Mouse (Mus musculus) neural tube, embryonic 12.5 days (tissue): ENCODE data around the gene Mctp1. TPM values are rescaled to one million over a fixed set of nuclear protein-coding genes. Genes with fewer than 3 reads are reported as not detected.
A peak's percentile ranks its signal among the peaks of the same experiment; 100 is the strongest.

Experiments
- ATAC-seq: fragments of 200-750 bp; cut with Nextera tagmentation; 2 replicates; pipeline ENCODE4 v1.8.0; 2017; ENCODE audit warnings: low read depth, mild to moderate bottlenecking, moderate TSS enrichment, moderate library complexity; ENCODE audit not compliant: low FRiP score
- H3K27ac ChIP-seq: fragments of 300-500 bp; sonication (generic); 2 replicates; pipeline ENCODE4 v1.5.1; 2016
- H3K27me3 ChIP-seq: fragments of 300-500 bp; sonication (generic); replicated peaks from 2 replicates; pipeline ENCODE4 v1.6.1; 2016; ENCODE audit warnings: mild to moderate bottlenecking
- H3K36me3 ChIP-seq: fragments of 300-500 bp; sonication (generic); 2 replicates; pipeline ENCODE4 v1.6.1; 2016; ENCODE audit warnings: mild to moderate bottlenecking
- H3K4me1 ChIP-seq: fragments of 300-500 bp; sonication (generic); 2 replicates; pipeline ENCODE4 v1.6.1; 2016
- H3K4me2 ChIP-seq: fragments of 300-500 bp; sonication (generic); replicated peaks from 2 replicates; pipeline ENCODE4 v1.6.1; 2016; ENCODE audit warnings: mild to moderate bottlenecking
- H3K4me3 ChIP-seq: fragments of 300-500 bp; sonication (generic); 2 replicates; pipeline ENCODE4 v1.5.1; 2016
- H3K9ac ChIP-seq: fragments of 300-500 bp; sonication (generic); 2 replicates; pipeline ENCODE4 v1.6.1; 2016; ENCODE audit warnings: mild to moderate bottlenecking
- H3K9me3 ChIP-seq: fragments of 300-500 bp; sonication (generic); 2 replicates; pipeline ENCODE4 v1.6.1; 2016; ENCODE audit warnings: mild to moderate bottlenecking
- WGBS: fragments of 180-500 bp; shearing (Covaris S2); methylation state at CpG from one replicate; pipeline ENCODE4 v1.1.7; 2016; 5-methylcytosine and 5-hydroxymethylcytosine counted together
- polyA plus RNA-seq: library from polyadenylated mRNA; unstranded; fragments of >200 nt; fragmentation: Nextera tagmentation; extraction: Ambion mirVana; gene quantifications from 2 replicates; pipeline ENCODE4 v1.2.1, GENCODE M21; 2016

Mctp1 gene
- polyA plus RNA-seq, 1 experiment from 2014 or later = 0.39 TPM

DNA sequence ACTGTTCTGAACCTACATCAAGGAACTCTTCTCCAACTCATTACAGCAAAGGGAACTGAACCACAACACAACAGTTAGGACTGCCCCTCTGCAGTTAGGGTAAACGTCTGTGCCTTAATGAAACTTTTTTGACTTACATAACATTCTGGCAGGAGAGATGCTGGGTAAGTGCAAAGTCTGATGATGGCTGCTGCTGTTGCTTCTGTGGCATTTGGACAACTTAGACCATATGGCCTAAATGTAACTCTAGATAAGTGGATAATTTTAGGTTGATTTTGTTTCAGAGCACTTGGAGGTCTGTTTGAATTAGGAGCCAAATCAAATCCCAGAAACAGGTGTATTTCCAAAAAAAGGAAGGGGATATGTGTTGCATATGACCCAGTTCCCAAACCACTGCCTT lies 470.0 kb downstream of the Mctp1 start:
- H3K27me3 ChIP-seq = no peaks in the 10 kb centered on the region
- WGBS = 67% methylated on average over 1 of the region's 1 CpGs
- H3K9ac ChIP-seq = no peak overlapping the region
- H3K4me3 ChIP-seq = no peak overlapping the region
- no peaks in the 10 kb centered on the region for H3K9me3 ChIP-seq
- no peak overlapping the region for H3K27ac ChIP-seq
- H3K4me1 ChIP-seq = peaks cover 3% of the 10 kb centered on the region; the same call in 1 of the 2 replicates
- H3K36me3 ChIP-seq = no peaks in the 10 kb centered on the region
- no peak overlapping the region for H3K4me2 ChIP-seq
- no peak for ATAC-seq

DNA sequence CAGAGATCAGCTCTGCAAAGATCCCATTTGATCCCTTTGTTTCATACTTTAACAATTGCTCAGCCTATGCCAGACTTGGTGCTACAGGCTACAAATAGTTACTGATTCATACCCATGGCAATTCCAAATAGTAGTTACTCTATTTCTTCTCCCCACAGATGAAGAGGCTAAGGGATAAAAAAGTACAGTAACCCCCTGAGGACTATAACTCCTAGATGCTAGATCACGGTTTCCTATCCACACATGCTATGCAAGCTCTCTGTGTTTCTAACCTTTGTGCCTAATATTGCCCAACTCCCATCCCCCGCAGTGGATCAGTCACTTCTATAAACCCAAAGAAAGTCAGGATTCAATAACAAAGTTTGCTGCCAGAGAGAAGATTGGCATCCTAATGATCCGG lies 470.7 kb downstream of the Mctp1 start:
- 83% methylated on average over 3 of the region's 3 CpGs for WGBS
- Histone ChIP-seq H3K27me3 (no peaks in the 10 kb centered on the region), H3K4me1 (peaks cover 3% of the 10 kb centered on the region; the same call in 1 of the 2 replicates), H3K27ac (no peak overlapping the region), H3K9me3 (no peaks in the 10 kb centered on the region), H3K4me2 (no peak overlapping the region), H3K9ac (no peak overlapping the region), H3K36me3 (no peaks in the 10 kb centered on the region), H3K4me3 (no peak overlapping the region)
- no peak for ATAC-seq

DNA sequence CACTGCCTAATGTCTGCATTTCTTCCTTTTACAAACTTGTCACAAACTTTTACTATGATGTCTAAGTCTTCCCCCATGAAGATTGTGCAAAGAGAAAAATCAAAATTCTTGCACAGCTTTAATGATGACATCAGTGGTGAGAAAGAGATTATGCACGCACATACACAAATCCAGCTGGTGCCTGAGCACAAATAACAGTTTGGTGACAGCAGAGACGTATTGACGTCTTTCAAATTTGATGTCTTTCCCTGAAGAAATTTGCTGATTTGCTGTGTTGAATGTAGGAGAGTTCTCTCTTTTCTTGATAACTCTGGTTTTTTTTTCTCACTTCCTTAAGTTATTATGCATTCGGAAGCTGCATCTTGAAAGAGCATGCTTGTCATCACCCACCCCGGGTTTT lies 472.7 kb downstream of the Mctp1 start:
- no peaks in the 10 kb centered on the region for H3K9me3 ChIP-seq
- H3K27me3 ChIP-seq = no peaks in the 10 kb centered on the region
- no peak overlapping the region for H3K4me3 ChIP-seq
- H3K27ac ChIP-seq = no peak overlapping the region
- H3K4me2 ChIP-seq = no peak overlapping the region
- H3K4me1 ChIP-seq = peaks cover 3% of the 10 kb centered on the region; the same call in 1 of the 2 replicates
- H3K36me3 ChIP-seq = no peaks in the 10 kb centered on the region
- ATAC-seq = no peak
- WGBS = 51% methylated on average over 5 of the region's 5 CpGs
- no peak overlapping the region for H3K9ac ChIP-seq

DNA sequence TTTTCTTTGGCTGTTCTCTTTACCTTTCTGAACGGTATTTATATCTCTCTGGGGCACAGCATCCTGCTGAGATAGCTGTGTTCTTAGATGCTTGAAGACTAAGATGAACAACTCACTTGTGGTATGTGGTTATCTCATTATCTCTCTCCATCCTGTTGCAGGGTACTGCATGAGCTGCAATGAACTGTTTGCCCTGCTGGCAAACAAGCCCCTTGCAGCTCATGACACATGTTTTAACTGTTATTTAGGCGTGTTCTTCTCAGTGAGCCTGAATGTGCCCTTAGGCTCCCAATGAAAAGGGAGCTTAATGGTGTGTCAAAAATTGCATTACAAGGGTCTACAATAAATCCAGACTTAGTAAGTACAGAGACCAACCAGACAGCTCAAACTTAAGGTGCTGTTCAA lies 473.7 kb downstream of the Mctp1 start:
- H3K27ac ChIP-seq = no peak overlapping the region
- H3K9ac ChIP-seq = no peak overlapping the region
- H3K4me2 ChIP-seq = no peak overlapping the region
- ATAC-seq = peak; percentile 96
- H3K4me1 ChIP-seq = peaks cover 3% of the 10 kb centered on the region; the same call in 1 of the 2 replicates
- no peaks in the 10 kb centered on the region for H3K36me3 ChIP-seq
- H3K27me3 ChIP-seq = no peaks in the 10 kb centered on the region
- no peaks in the 10 kb centered on the region for H3K9me3 ChIP-seq
- H3K4me3 ChIP-seq = no peak overlapping the region
- WGBS = 6% methylated on average over 2 of the region's 2 CpGs

DNA sequence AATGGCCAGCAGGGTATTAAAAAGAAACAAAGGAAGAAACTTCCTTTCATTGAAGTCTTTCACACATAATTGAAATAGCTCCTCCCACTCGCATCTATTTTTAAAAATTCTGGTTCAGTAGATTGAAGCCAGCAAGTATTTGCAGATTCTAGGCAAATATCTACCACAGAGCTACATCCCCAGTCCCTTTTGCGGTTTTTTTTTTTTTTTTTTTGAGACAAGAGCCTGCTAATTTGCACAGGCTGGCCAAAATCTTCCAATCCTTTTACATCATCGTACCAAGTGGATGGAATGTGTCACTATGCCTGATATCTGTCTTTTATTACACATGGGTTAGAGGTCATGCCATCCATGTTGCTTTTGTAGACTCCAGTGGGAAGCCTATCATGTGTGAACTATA lies 486.0 kb downstream of the Mctp1 start:
- H3K27ac ChIP-seq = no peak overlapping the region
- H3K27me3 ChIP-seq = no peaks in the 10 kb centered on the region
- no peak overlapping the region for H3K4me2 ChIP-seq
- no peaks in the 10 kb centered on the region for H3K36me3 ChIP-seq
- WGBS = 87% methylated on average over 3 of the region's 3 CpGs
- no peaks in the 10 kb centered on the region for H3K9me3 ChIP-seq
- no peaks in the 10 kb centered on the region for H3K4me1 ChIP-seq
- H3K4me3 ChIP-seq = no peak overlapping the region
- no peak for ATAC-seq
- H3K9ac ChIP-seq = no peak overlapping the region

DNA sequence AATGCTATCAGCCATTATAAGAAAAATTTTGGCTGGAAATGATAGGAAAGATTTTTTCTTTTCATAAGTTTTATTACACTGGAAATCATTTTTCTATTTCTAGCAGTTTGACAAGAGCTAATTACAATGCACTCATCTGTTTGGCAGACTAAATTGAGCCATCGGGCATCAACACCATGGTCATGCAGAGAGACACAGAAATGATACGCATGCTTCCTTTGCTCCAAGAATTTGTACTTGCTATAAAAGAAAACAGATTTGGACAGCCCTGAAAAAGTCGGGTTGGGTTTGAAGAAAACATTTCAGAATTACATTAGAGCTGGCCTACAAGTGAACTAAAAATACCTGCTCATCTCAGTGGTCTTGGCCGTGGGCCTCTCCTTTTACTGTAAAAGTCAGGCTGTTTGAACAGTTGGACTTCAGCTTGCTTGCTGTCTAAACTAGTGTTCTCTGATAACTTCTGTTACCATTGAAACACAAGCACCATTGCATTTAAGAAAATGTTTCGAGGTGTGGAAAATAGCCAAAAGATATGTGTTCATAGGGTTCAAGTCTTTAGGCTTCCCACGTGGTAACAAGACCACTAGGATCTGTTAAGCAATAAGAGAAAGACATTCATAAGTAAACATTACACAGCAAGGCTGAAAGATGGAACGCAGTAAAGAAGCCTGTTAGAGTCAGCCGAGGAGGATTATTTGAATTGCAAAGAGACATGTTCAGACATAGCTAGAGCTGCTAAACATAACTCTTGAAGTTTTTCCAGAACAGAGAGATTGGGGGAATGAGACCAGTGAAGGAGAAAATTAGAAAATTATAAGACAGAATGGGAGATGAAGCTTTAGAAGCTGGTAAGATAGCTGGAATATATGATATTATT lies 493.8 kb downstream of the Mctp1 start:
- ATAC-seq = no peak
- WGBS = 84% methylated on average over 8 of the region's 8 CpGs
- no peaks in the 10 kb centered on the region for H3K27me3 ChIP-seq
- no peak overlapping the region for H3K4me2 ChIP-seq
- H3K27ac ChIP-seq = no peak overlapping the region
- H3K36me3 ChIP-seq = no peaks in the 10 kb centered on the region
- no peaks in the 10 kb centered on the region for H3K9me3 ChIP-seq
- H3K4me1 ChIP-seq = no peaks in the 10 kb centered on the region
- no peak overlapping the region for H3K9ac ChIP-seq
- no peak overlapping the region for H3K4me3 ChIP-seq

DNA sequence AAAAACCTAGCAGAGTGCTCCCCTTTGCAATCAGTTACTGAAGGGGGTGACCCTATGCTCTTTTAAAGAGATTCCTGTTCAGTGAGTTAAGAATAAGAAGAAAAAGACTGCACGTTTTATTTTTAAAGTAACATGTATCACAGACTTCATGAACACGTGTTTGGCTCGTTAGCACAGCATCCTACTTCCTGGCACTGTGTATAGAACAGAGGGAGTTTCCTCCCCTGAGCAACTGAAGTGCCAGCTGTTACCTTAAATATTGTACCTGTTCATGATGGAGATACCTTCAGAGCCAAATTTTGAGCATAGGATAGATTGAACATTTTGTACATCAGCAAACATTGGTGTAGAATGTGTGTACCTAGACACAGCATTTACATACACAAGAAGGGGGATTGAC lies 494.7 kb downstream of the Mctp1 start:
- no peak overlapping the region for H3K4me2 ChIP-seq
- 73% methylated on average over 3 of the region's 3 CpGs for WGBS
- no peak overlapping the region for H3K4me3 ChIP-seq
- no peak overlapping the region for H3K27ac ChIP-seq
- no peaks in the 10 kb centered on the region for H3K4me1 ChIP-seq
- H3K27me3 ChIP-seq = no peaks in the 10 kb centered on the region
- H3K36me3 ChIP-seq = no peaks in the 10 kb centered on the region
- H3K9ac ChIP-seq = no peak overlapping the region
- no peaks in the 10 kb centered on the region for H3K9me3 ChIP-seq
- no peak for ATAC-seq

DNA sequence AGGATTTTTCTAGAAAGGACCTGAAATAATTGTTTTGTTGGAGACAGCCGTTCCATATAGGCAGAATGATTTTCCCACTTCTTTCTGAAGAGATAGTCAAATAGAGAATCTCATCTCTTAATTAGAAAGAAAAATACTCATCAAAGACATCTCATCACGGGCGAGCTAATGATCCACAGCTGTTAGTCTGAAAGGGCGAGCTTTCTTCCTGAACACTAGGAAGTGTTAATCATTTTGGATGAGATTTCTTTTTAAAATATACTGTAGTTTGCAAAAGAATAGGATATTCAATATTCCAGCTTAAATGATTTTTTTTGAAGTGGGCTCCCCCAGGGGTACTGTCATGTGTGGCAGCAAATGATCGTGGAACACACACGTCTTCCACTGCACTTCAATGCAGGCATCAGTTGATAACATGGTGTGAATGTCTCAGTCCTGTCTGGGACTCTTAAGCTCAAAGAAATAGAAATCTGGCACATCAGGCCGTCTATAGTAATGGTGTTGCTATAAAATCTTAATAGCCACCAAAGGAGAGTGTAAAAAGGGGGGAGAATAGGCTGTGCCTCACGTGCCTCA lies 500.3 kb downstream of the Mctp1 start:
- H3K4me2 ChIP-seq = no peak overlapping the region
- no peaks in the 10 kb centered on the region for H3K27me3 ChIP-seq
- no peak overlapping the region for H3K9ac ChIP-seq
- H3K4me3 ChIP-seq = no peak overlapping the region
- ATAC-seq = no peak
- 76% methylated on average over 8 of the region's 8 CpGs for WGBS
- no peak overlapping the region for H3K27ac ChIP-seq
- no peaks in the 10 kb centered on the region for H3K36me3 ChIP-seq
- no peaks in the 10 kb centered on the region for H3K4me1 ChIP-seq
- H3K9me3 ChIP-seq = no peaks in the 10 kb centered on the region

DNA sequence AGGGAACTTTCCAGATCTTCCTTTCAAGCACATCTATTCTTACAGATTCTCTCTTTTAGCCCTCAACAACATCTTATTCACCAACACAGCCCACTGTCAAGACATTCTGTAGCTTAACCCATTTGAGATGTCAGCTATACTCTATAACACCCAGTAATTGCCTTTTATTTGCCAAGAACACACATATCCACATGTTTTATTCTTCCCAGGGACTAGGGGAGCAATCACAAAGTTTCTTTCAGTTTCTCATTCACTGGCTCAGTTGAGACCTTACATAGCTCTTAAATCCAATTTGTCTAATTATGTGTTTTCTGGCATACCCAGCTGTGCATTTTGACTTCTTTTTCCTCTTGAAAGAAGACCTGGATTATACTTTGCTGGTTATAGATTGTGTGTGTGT lies 508.7 kb downstream of the Mctp1 start:
- H3K27ac ChIP-seq = no peak overlapping the region
- H3K9me3 ChIP-seq = no peaks in the 10 kb centered on the region
- H3K27me3 ChIP-seq = no peaks in the 10 kb centered on the region
- no peak overlapping the region for H3K4me2 ChIP-seq
- ATAC-seq = no peak
- no peak overlapping the region for H3K9ac ChIP-seq
- H3K36me3 ChIP-seq = no peaks in the 10 kb centered on the region
- H3K4me3 ChIP-seq = no peak overlapping the region
- H3K4me1 ChIP-seq = no peaks in the 10 kb centered on the region

DNA sequence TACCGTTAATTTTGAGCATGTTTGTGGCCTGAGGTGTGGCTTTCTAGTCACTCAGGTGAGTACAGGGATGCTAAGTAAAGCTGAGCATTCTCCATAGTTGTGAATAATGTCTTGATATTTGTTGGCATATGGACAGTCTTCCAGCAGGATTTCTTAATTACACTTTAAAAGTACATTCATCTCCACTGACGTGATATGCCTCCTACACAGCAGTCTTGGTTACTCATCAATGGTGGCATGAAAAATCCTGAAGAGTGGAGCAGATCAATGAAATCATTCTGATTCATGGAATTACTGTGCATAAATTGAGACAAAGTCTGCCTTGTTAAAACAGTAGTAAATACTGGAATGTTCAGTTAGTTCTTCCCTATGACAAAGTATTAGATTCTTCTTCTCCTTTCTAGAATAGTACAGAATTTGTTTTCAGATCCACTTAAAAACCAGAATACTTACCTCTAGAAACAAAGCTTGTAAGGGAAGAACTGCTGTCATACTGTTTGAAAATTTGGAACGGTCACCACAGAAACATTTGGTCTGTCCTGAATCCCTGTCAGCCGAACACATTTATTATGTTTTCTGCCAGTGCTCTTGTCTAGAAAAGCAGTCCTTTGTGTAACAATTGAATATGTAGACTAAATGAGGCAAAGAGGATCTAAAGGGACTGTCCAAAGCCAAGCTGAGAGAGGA lies 511.6 kb downstream of the Mctp1 start:
- no peaks in the 10 kb centered on the region for H3K36me3 ChIP-seq
- no peak overlapping the region for H3K27ac ChIP-seq
- no peaks in the 10 kb centered on the region for H3K27me3 ChIP-seq
- no peak overlapping the region for H3K9ac ChIP-seq
- no peaks in the 10 kb centered on the region for H3K4me1 ChIP-seq
- ATAC-seq = no peak
- H3K4me2 ChIP-seq = no peak overlapping the region
- no peak overlapping the region for H3K4me3 ChIP-seq
- H3K9me3 ChIP-seq = no peaks in the 10 kb centered on the region
- WGBS = 77% methylated on average over 4 of the region's 4 CpGs

DNA sequence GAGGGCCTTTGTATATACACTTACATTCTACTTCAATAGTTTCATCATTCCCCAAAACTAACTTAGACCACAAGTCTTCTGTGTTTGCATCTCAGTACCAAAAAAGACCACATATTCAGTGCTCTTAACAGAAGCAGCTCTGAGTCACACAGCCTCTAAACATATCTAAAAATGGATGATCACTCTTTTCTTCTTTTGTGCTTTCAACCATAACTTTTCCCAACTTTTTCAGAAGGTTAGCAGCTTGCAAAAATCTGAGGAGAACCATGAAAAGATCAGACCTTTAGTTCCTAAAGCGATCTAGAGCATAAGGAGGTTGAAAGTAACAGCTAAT lies 512.1 kb downstream of the Mctp1 start:
- no peaks in the 10 kb centered on the region for H3K9me3 ChIP-seq
- WGBS = 85% methylated on average over 1 of the region's 1 CpGs
- no peak for ATAC-seq

DNA sequence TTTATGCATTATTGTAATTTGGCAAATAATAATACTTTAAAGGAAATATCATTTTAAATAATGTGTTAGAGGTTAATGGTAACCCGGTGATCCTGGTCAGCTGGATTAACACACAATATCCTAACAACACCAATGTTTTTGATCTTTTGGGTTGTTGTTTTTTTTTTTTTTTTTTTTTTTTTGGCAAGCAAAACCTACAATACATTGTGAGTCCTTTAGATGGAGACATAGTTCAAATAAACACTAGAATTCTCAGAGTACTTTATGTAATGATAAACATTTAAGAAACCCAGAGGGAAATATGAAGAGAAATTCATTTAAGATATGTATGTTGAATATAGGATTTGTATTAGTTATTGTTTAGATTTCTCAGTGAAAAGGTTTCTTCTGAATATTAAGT lies 534.0 kb downstream of the Mctp1 start:
- H3K9ac ChIP-seq = no peak overlapping the region
- no peak for ATAC-seq
- no peaks in the 10 kb centered on the region for H3K27me3 ChIP-seq
- no peak overlapping the region for H3K27ac ChIP-seq
- H3K4me1 ChIP-seq = no peaks in the 10 kb centered on the region
- WGBS = 96% methylated on average over 1 of the region's 1 CpGs
- H3K4me2 ChIP-seq = no peak overlapping the region
- H3K9me3 ChIP-seq = no peaks in the 10 kb centered on the region
- no peak overlapping the region for H3K4me3 ChIP-seq
- no peaks in the 10 kb centered on the region for H3K36me3 ChIP-seq

More for the DNA sequence above, 512.1 kb downstream of the Mctp1 start:
- no peak overlapping the region for H3K27ac ChIP-seq
- H3K27me3 ChIP-seq = no peaks in the 10 kb centered on the region
- H3K36me3 ChIP-seq = no peaks in the 10 kb centered on the region
- H3K4me3 ChIP-seq = no peak overlapping the region
- H3K4me1 ChIP-seq = no peaks in the 10 kb centered on the region
- H3K4me2 ChIP-seq = no peak overlapping the region
- H3K9ac ChIP-seq = no peak overlapping the region
